Mouse (Mus musculus): ENCODE measurements around the gene Prelid3b.

Gene Prelid3b

GRCm38 (mm10) chr2:174426856-174427255 lies 46.0 kb downstream of the Prelid3b start:
- DNase-seq (ENCODE audit: low read depth) = no peak

- DNase-seq (ENCODE audit: low read depth) = no peak
Measured at GRCm38 (mm10) chr2:174424301-174425085, 48.4 kb downstream of the Prelid3b start.

GRCm38 (mm10) chr2:174421107-174421506 lies 51.8 kb downstream of the Prelid3b start:
- no peak for DNase-seq (ENCODE audit: low read depth)

GRCm38 (mm10) chr2:174415731-174416310 lies 57.1 kb downstream of the Prelid3b start, which contains the start of gene Nelfcd:
Gene Nelfcd (plus strand): TSS chr2:174415804.
- DNase-seq (ENCODE audit: low read depth) = peak; percentile 88

Measured in fibroblast of lung, adult 2 months (primary cell).